Mouse (Mus musculus) heart, embryonic 15.5 days (tissue): Measurements from ENCODE around the gene Aifm2. TPM values are rescaled to one million over a fixed set of nuclear protein-coding genes. Genes with fewer than 3 reads are reported as not detected.

Experiments
- ATAC-seq: fragments of 200-750 bp; cut with Nextera tagmentation; replicated peaks from 2 replicates; pipeline ENCODE4 v1.8.0; 2017; ENCODE audit warnings: low read depth, moderate TSS enrichment; ENCODE audit not compliant: insufficient number of reproducible peaks, insufficient read depth, low FRiP score
- H3K27ac ChIP-seq: fragments of 300-500 bp; sonication (generic); 2 replicates; pipeline ENCODE4 v1.5.1; 2015; ENCODE audit warnings: mild to moderate bottlenecking, inconsistent platforms
- H3K27me3 ChIP-seq: fragments of 300-500 bp; sonication (generic); 2 replicates; pipeline ENCODE4 v1.6.1; 2015; ENCODE audit warnings: inconsistent platforms
- H3K36me3 ChIP-seq: fragments of 300-500 bp; sonication (generic); 2 replicates; pipeline ENCODE4 v1.6.1; 2015; ENCODE audit warnings: mild to moderate bottlenecking, inconsistent platforms
- H3K4me1 ChIP-seq: fragments of 300-500 bp; sonication (generic); replicated peaks from 2 replicates; pipeline ENCODE4 v1.6.1; 2015; ENCODE audit warnings: inconsistent platforms
- H3K4me2 ChIP-seq: fragments of 300-500 bp; sonication (generic); 2 replicates; pipeline ENCODE4 v1.6.1; 2015; ENCODE audit warnings: inconsistent platforms, mild to moderate bottlenecking, moderate library complexity
- H3K4me3 ChIP-seq: fragments of 300-500 bp; sonication (generic); 2 replicates; pipeline ENCODE4 v1.5.1; 2015; ENCODE audit warnings: mild to moderate bottlenecking, inconsistent platforms
- H3K9ac ChIP-seq: fragments of 300-500 bp; sonication (generic); 2 replicates; pipeline ENCODE4 v1.6.1; 2015; ENCODE audit warnings: mild to moderate bottlenecking, inconsistent platforms
- H3K9me3 ChIP-seq: fragments of 300-500 bp; sonication (generic); replicated peaks from 2 replicates; pipeline ENCODE4 v1.6.1; 2016; ENCODE audit warnings: inconsistent platforms
- WGBS: fragments of 180-500 bp; shearing (Covaris S2); methylation state at CpG from one replicate; pipeline ENCODE4 v1.1.7; 2015; ENCODE audit warnings: mixed read lengths; 5-methylcytosine and 5-hydroxymethylcytosine counted together
- polyA plus RNA-seq: library from polyadenylated mRNA; unstranded; fragments of >200 nt; fragmentation: Nextera tagmentation; extraction: Ambion mirVana; gene quantifications from 2 replicates; pipeline ENCODE4 v1.2.1, GENCODE M21; 2015

Aifm2 gene
- polyA plus RNA-seq, 1 experiment from 2014 or later, result 22.0 TPM

GRCm38 (mm10) chr10:61745133-61745532 lies 30.1 kb downstream of the Aifm2 start:
- Histone ChIP-seq H3K27me3 (no peaks in the 10 kb centered on the region), H3K36me3 (peaks cover 74% of the 10 kb centered on the region), H3K4me3 (no peak overlapping the region), H3K4me1 (no peaks in the 10 kb centered on the region), H3K4me2 (no peak overlapping the region), H3K9ac (no peak overlapping the region), H3K9me3 (no peaks in the 10 kb centered on the region), H3K27ac (no peak overlapping the region)
- 85% methylated on average over 4 of the region's 4 CpGs for WGBS
- ATAC-seq, result no peak

GRCm38 (mm10) chr10:61747302-61747701 lies 32.2 kb downstream of the Aifm2 start:
- no peaks in the 10 kb centered on the region for H3K27me3 ChIP-seq

GRCm38 (mm10) chr10:61750014-61750413 lies 35.0 kb downstream of the Aifm2 start:
- peaks cover 44% of the 10 kb centered on the region for H3K36me3 ChIP-seq
- no peak overlapping the region for H3K27ac ChIP-seq
- H3K9ac ChIP-seq, result no peak overlapping the region
- no peaks in the 10 kb centered on the region for H3K9me3 ChIP-seq
- WGBS, result 80% methylated on average over 9 of the region's 9 CpGs
- no peaks in the 10 kb centered on the region for H3K27me3 ChIP-seq
- H3K4me2 ChIP-seq, result no peak overlapping the region
- no peak for ATAC-seq
- peaks cover 9% of the 10 kb centered on the region for H3K4me1 ChIP-seq
- no peak overlapping the region for H3K4me3 ChIP-seq

More at GRCm38 (mm10) chr10:61747302-61747701, 32.2 kb downstream of the Aifm2 start:
- no peak for ATAC-seq
- H3K4me1 ChIP-seq, result peaks cover 9% of the 10 kb centered on the region
- no peak overlapping the region for H3K9ac ChIP-seq
- H3K9me3 ChIP-seq, result no peaks in the 10 kb centered on the region
- WGBS, result 89% methylated on average over 13 of the region's 13 CpGs
- no peak overlapping the region for H3K4me3 ChIP-seq
- peaks cover 64% of the 10 kb centered on the region for H3K36me3 ChIP-seq
- no peak overlapping the region for H3K4me2 ChIP-seq
- H3K27ac ChIP-seq, result no peak overlapping the region

- Histone ChIP-seq H3K4me1 (peaks cover 9% of the 10 kb centered on the region), H3K4me2 (no peak overlapping the region), H3K27me3 (no peaks in the 10 kb centered on the region), H3K27ac (peak overlapping the region; percentile 72), H3K4me3 (no peak overlapping the region), H3K36me3 (peaks cover 27% of the 10 kb centered on the region; the same call in 1 of the 2 replicates), H3K9me3 (no peaks in the 10 kb centered on the region), H3K9ac (no peak overlapping the region)
- WGBS, result 61% methylated on average over 20 of the region's 20 CpGs
- peak; percentile 60 for ATAC-seq
Measured at GRCm38 (mm10) chr10:61751534-61752219, 36.6 kb downstream of the Aifm2 start.

- Histone ChIP-seq H3K9me3 (no peaks in the 10 kb centered on the region), H3K27me3 (no peaks in the 10 kb centered on the region), H3K4me1 (peaks cover 23% of the 10 kb centered on the region), H3K9ac (no peak overlapping the region), H3K27ac (no peak overlapping the region), H3K4me2 (no peak overlapping the region), H3K36me3 (peaks cover 20% of the 10 kb centered on the region; the same call in 1 of the 2 replicates), H3K4me3 (no peak overlapping the region)
- ATAC-seq, result no peak
- 98% methylated on average over 23 of the region's 23 CpGs for WGBS
Measured at GRCm38 (mm10) chr10:61753071-61753470, 38.0 kb downstream of the Aifm2 start.

- WGBS, result 73% methylated on average over 14 of the region's 14 CpGs
- peaks cover 28% of the 10 kb centered on the region for H3K4me1 ChIP-seq
- H3K9me3 ChIP-seq, result no peaks in the 10 kb centered on the region
- H3K27ac ChIP-seq, result peak overlapping the region; percentile 91
- no peak overlapping the region for H3K9ac ChIP-seq
- no peaks in the 10 kb centered on the region for H3K27me3 ChIP-seq
- peak; percentile 63 for ATAC-seq
- H3K4me3 ChIP-seq, result no peak overlapping the region
- no peaks in the 10 kb centered on the region; the same call in 1 of the 2 replicates for H3K36me3 ChIP-seq
- no peak overlapping the region for H3K4me2 ChIP-seq
Measured at GRCm38 (mm10) chr10:61757022-61757421, 42.0 kb downstream of the Aifm2 start.

- H3K27ac ChIP-seq, result peak overlapping the region; percentile 91
- 92% methylated on average over 2 of the region's 2 CpGs for WGBS
Measured at GRCm38 (mm10) chr10:61758904-61759303, 43.8 kb downstream of the Aifm2 start.

GRCm38 (mm10) chr10:61759869-61760268 lies 44.8 kb downstream of the Aifm2 start:
- Histone ChIP-seq H3K9ac (no peak overlapping the region), H3K4me2 (0 out of 2 replicates have a peak overlapping the region, but pooled peaks have one; percentile 25), H3K27ac (peak overlapping the region; percentile 91), H3K4me1 (peaks cover 37% of the 10 kb centered on the region), H3K9me3 (no peaks in the 10 kb centered on the region), H3K27me3 (no peaks in the 10 kb centered on the region), H3K36me3 (no peaks in the 10 kb centered on the region), H3K4me3 (no peak overlapping the region)
- ATAC-seq, result peak; percentile 68
- WGBS, result 13% methylated on average over 6 of the region's 6 CpGs

More at GRCm38 (mm10) chr10:61758904-61759303, 43.8 kb downstream of the Aifm2 start:
- H3K9ac ChIP-seq, result no peak overlapping the region
- no peak for ATAC-seq
- no peaks in the 10 kb centered on the region for H3K27me3 ChIP-seq
- H3K4me1 ChIP-seq, result peaks cover 32% of the 10 kb centered on the region
- H3K4me2 ChIP-seq, result no peak overlapping the region
- no peak overlapping the region for H3K4me3 ChIP-seq
- H3K9me3 ChIP-seq, result no peaks in the 10 kb centered on the region
- no peaks in the 10 kb centered on the region for H3K36me3 ChIP-seq

- Histone ChIP-seq H3K9ac (peak overlapping the region; percentile 4; the same call in 1 of the 2 replicates), H3K4me2 (peak overlapping the region; percentile 41), H3K4me3 (no peak overlapping the region; the same call in 1 of the 2 replicates), H3K36me3 (no peaks in the 10 kb centered on the region), H3K4me1 (peaks cover 21% of the 10 kb centered on the region), H3K27ac (peak overlapping the region; percentile 77), H3K9me3 (no peaks in the 10 kb centered on the region), H3K27me3 (no peaks in the 10 kb centered on the region)
- WGBS, result 17% methylated on average over 8 of the region's 8 CpGs
- ATAC-seq, result peak; percentile 65
Measured at GRCm38 (mm10) chr10:61764689-61765088, 49.6 kb downstream of the Aifm2 start.

GRCm38 (mm10) chr10:61765558-61765957 lies 50.5 kb downstream of the Aifm2 start:
- 73% methylated on average over 5 of the region's 5 CpGs for WGBS
- H3K27me3 ChIP-seq, result no peaks in the 10 kb centered on the region
- no peaks in the 10 kb centered on the region for H3K36me3 ChIP-seq
- H3K27ac ChIP-seq, result no peak overlapping the region
- H3K9ac ChIP-seq, result no peak overlapping the region
- no peak overlapping the region for H3K4me3 ChIP-seq
- no peak overlapping the region for H3K4me2 ChIP-seq
- no peaks in the 10 kb centered on the region for H3K9me3 ChIP-seq
- ATAC-seq, result no peak
- H3K4me1 ChIP-seq, result peaks cover 16% of the 10 kb centered on the region

- 56% methylated on average over 6 of the region's 6 CpGs for WGBS
- H3K27me3 ChIP-seq, result no peaks in the 10 kb centered on the region
- H3K4me1 ChIP-seq, result peaks cover 16% of the 10 kb centered on the region
- H3K4me3 ChIP-seq, result no peak overlapping the region
- H3K27ac ChIP-seq, result no peak overlapping the region
- H3K9me3 ChIP-seq, result no peaks in the 10 kb centered on the region
- H3K36me3 ChIP-seq, result no peaks in the 10 kb centered on the region
- H3K4me2 ChIP-seq, result no peak overlapping the region
- no peak overlapping the region for H3K9ac ChIP-seq
- ATAC-seq, result no peak
Measured at GRCm38 (mm10) chr10:61766806-61767205, 51.7 kb downstream of the Aifm2 start.
